Mouse (Mus musculus): ENCODE measurements around the gene Parg. TPM values are rescaled to one million over a fixed set of nuclear protein-coding genes. Genes with fewer than 3 reads are reported as not detected.

Gene Parg
- total and polyA plus RNA-seq, 3 experiments: 36.3 to 66.1 (median 40.6) TPM

DNA sequence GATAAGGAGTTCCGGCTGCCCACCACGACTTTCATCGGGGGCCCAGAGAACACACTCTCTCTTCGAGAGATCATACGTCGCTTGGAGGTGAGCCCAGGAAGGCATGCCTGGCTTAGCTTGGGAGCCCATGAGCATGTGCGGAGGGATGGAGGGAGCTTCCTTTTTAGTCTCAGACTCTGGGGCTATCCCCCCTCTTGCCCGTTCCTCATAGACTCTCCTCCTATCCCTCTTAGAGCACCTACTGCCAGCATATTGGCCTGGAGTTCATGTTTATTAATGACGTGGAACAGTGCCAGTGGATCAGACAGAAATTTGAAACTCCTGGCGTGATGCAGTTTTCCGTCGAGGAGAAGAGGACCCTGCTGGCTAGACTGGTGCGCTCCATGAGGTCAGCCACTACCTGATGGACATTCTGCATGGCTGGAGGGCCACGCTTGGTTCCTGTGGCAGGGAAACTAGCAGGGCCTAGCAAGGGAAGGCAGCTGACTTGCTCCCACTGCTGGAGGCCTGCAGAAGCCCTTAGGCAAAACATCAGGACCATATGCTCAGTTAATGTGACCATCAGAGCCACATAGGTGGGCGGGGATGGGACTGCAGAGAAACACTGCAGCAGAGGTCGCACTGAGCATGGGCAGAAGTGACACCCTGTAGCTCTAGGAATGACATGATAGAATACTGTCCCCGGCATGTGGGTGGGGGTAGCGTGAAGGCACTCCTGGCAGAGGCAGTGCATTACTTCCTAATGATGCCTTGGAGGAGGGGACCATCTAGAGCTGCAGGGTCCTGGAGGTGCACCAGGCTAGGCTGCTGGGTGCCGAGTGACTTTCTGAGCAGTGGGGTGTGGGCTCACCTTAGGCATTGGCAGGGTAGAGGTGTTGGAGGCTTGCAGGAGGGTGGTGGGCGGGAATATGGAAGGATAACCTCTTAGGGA lies 131.0 kb downstream of the Parg start:
- Histone ChIP-seq H3K9me3 (replicated peaks; ENCODE audit: low read length) (no peaks in the 10 kb centered on the region), H3K27me3 (replicated peaks) (no peaks in the 10 kb centered on the region), H3K4me3 (replicated peaks in 1 of 3; ENCODE audit: low read depth in 2 of 3, low read length in 2 of 3, poor library complexity in 1 of 3) (no peak overlapping the region), H3K4me2 (ENCODE audit: insufficient read depth, low read depth, poor library complexity, severe bottlenecking) (no peak overlapping the region), H3K36me3 (replicated peaks in 1 of 2; ENCODE audit: control insufficient read depth in 1 of 2, insufficient read depth in 1 of 2, low read length in 1 of 2) (peaks cover 12 to 38% of the 10 kb centered on the region in 2 experiments), H3K79me2 (replicated peaks; ENCODE audit: control insufficient read depth, extremely low read depth, insufficient read depth, poor library complexity, severe bottlenecking) (no peaks in the 10 kb centered on the region), H3K4me1 (ENCODE audit: control insufficient read depth in 1 of 2, insufficient read depth in 2 of 2) (peaks cover 3 to 14% of the 10 kb centered on the region in 2 experiments; a peak in 3 of 4 replicates), H3K9ac (ENCODE audit: insufficient read depth, low read depth) (no peak overlapping the region), H3K27ac (ENCODE audit: insufficient read depth, low read depth) (no peak overlapping the region)
- no peak for DNase-seq (ENCODE audit: extremely low read depth)
- TF ChIP-seq NELFE (IDR thresholded peaks at IDR 0.05; ENCODE audit: low read depth, low read length) (no peak), SIN3A (IDR thresholded peaks at IDR 0.05; ENCODE audit: low read length) (no peak), EP300 (IDR thresholded peaks at IDR 0.05; ENCODE audit: low read length) (no peak), MYC (IDR thresholded peaks at IDR 0.05; ENCODE audit: low read depth, low read length) (no peak), HCFC1 (IDR thresholded peaks at IDR 0.05; ENCODE audit: low read depth, low read length) (no peak), RAD21 (IDR thresholded peaks at IDR 0.05; ENCODE audit: low read depth, low read length) (no peak), JUND (conservative IDR thresholded peaks at IDR 0.05; ENCODE audit: low read depth, low read length) (no peak), PAX5 (IDR thresholded peaks at IDR 0.05; ENCODE audit: low read length) (no peak), CTCF (conservative IDR thresholded peaks at IDR 0.05 in 1 of 2, IDR thresholded peaks at IDR 0.05 in 1 of 2; ENCODE audit: low read depth in 2 of 2, low read length in 2 of 2) (no peak), MEF2A (IDR thresholded peaks at IDR 0.05; ENCODE audit: borderline replicate concordance, low read depth, low read length) (no peak), MAX (IDR thresholded peaks at IDR 0.05; ENCODE audit: low read length) (no peak), USF1 (IDR thresholded peaks at IDR 0.05; ENCODE audit: low read depth, low read length) (no peak), NRF1 (IDR thresholded peaks at IDR 0.05; ENCODE audit: low read depth, low read length) (no peak), RCOR1 (conservative IDR thresholded peaks at IDR 0.05; ENCODE audit: low read depth, low read length) (no peak), E2F4 (IDR thresholded peaks at IDR 0.05; ENCODE audit: insufficient replicate concordance, low read depth, low read length) (no peak), POLR2A (IDR thresholded peaks at IDR 0.05; ENCODE audit: low read depth, low read length) (no peak), SMC3 (IDR thresholded peaks at IDR 0.05; ENCODE audit: low read depth, low read length) (no peak), TCF12 (IDR thresholded peaks at IDR 0.05; ENCODE audit: low read depth, low read length) (no peak), ELF1 (IDR thresholded peaks at IDR 0.05; ENCODE audit: low read depth, low read length) (no peak)
- dilution Hi-C loops (cut with MboI; ENCODE audit: extremely low pct_ligation_motif_present, extremely low pct_unique_long_range_greater_than_20kb, low sequenced_read_pairs) (no loop called here), in situ Hi-C loops (cut with MboI; ENCODE audit: low pct_ligation_motif_present, low pct_unique_long_range_greater_than_20kb, low sequenced_read_pairs) (no loop called here)

DNA sequence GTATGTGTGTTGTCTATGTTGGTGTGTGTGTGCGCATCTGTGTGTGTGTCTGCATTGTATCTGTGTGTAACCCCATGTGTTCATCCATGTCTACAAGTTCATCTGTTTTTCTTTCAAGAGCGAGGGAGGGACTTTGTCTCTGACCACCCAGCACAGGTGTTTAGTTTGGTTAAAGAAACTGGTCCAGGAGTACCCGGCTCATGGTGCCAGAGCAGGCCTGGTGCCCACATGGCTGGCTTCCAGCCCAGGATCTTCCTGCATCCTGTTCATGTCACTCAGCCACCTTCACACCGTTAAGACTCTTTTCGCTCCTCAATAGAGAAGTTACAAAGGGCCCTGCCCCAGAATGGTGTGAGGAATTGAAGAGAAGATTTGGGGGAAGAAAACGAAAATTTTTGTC lies 134.3 kb downstream of the Parg start:
- dilution Hi-C loops (cut with MboI; ENCODE audit: extremely low pct_ligation_motif_present, extremely low pct_unique_long_range_greater_than_20kb, low sequenced_read_pairs) (no loop called here), in situ Hi-C loops (cut with MboI; ENCODE audit: low pct_ligation_motif_present, low pct_unique_long_range_greater_than_20kb, low sequenced_read_pairs) (no loop called here)
- peaks cover 16 to 66% of the 10 kb centered on the region in 2 experiments for H3K36me3 ChIP-seq (replicated peaks in 1 of 2; ENCODE audit: control insufficient read depth in 1 of 2, insufficient read depth in 1 of 2, low read length in 1 of 2)
- H3K27me3 ChIP-seq (replicated peaks): no peaks in the 10 kb centered on the region
- no peak overlapping the region for H3K9ac ChIP-seq (ENCODE audit: insufficient read depth, low read depth)
- no peak for DNase-seq (ENCODE audit: extremely low read depth)
- H3K4me2 ChIP-seq (ENCODE audit: insufficient read depth, low read depth, poor library complexity, severe bottlenecking): no peak overlapping the region
- TF ChIP-seq ZC3H11A (IDR thresholded peaks at IDR 0.05; ENCODE audit: low read depth, low read length) (no peak), GABPA (IDR thresholded peaks at IDR 0.05; ENCODE audit: insufficient replicate concordance, low read depth, low read length) (no peak), NELFE (IDR thresholded peaks at IDR 0.05; ENCODE audit: low read depth, low read length) (no peak), USF1 (IDR thresholded peaks at IDR 0.05; ENCODE audit: low read depth, low read length) (no peak), MAFK (IDR thresholded peaks at IDR 0.05; ENCODE audit: insufficient replicate concordance, low read length) (no peak), MAX (IDR thresholded peaks at IDR 0.05; ENCODE audit: low read length) (no peak), UBTF (IDR thresholded peaks at IDR 0.05; ENCODE audit: low read depth, low read length) (no peak), POLR2A (IDR thresholded peaks at IDR 0.05; ENCODE audit: low read depth, low read length) (no peak), CHD2 (IDR thresholded peaks at IDR 0.05; ENCODE audit: low read length) (no peak), PAX5 (IDR thresholded peaks at IDR 0.05; ENCODE audit: low read length) (no peak), RCOR1 (conservative IDR thresholded peaks at IDR 0.05; ENCODE audit: low read depth, low read length) (no peak), NRF1 (IDR thresholded peaks at IDR 0.05; ENCODE audit: low read depth, low read length) (no peak), JUN (IDR thresholded peaks at IDR 0.05; ENCODE audit: insufficient read depth, low read depth, low read length) (no peak), ETS1 (conservative IDR thresholded peaks at IDR 0.05; ENCODE audit: low read depth, low read length) (no peak), IRF4 (IDR thresholded peaks at IDR 0.05; ENCODE audit: low read depth, low read length) (no peak)
- H3K27ac ChIP-seq (ENCODE audit: insufficient read depth, low read depth): no peak overlapping the region
- peaks cover 3 to 14% of the 10 kb centered on the region in 2 experiments; a peak in 3 of 4 replicates for H3K4me1 ChIP-seq (ENCODE audit: control insufficient read depth in 1 of 2, insufficient read depth in 2 of 2)
- H3K4me3 ChIP-seq (replicated peaks in 1 of 3; ENCODE audit: low read depth in 2 of 3, low read length in 2 of 3, poor library complexity in 1 of 3): no peak overlapping the region
- no peaks in the 10 kb centered on the region for H3K9me3 ChIP-seq (replicated peaks; ENCODE audit: low read length)
- no peaks in the 10 kb centered on the region for H3K79me2 ChIP-seq (replicated peaks; ENCODE audit: control insufficient read depth, extremely low read depth, insufficient read depth, poor library complexity, severe bottlenecking)
